Mouse (Mus musculus) gastrocnemius, postnatal 14 days (tissue): ENCODE results near the gene Gm45808. TPM values are rescaled to one million over a fixed set of nuclear protein-coding genes. Genes with fewer than 3 reads are reported as not detected.
A peak's percentile ranks its signal among the peaks of the same experiment; 100 is the strongest.
"Not testable (repeated sequence)": the region's sequence is repeated elsewhere in the genome, so short reads cannot be mapped to it uniquely, and the experiment has no call there.

ENCODE experiments used
- DNase-seq: peaks from one replicate; pipeline ENCODE4 v3.0.0; 2021; ENCODE audit warnings: mixed read lengths
- intact Hi-C: fragments of 180-260 bp; cut with DNase I; formaldehyde crosslinking; loops from one replicate; pipeline ENCODE4 v1.15.1; 2025; ENCODE audit warnings: low total_unique reads
- total RNA-seq, 2 experiments: library from RNA; stranded (reverse); gene quantifications; 2 replicates each; pipeline ENCODE4 v1.2.3; 2021

The Gm45808 gene
- total RNA-seq, 2 experiments from 2014 or later, result 6.0 to 6.2 TPM

- intact Hi-C loops, result loop anchor here (5.0 kb wide), 1 partner anchor 84 kb away; no protein-coding TSS in a partner anchor
- no peak for DNase-seq
Observed at GRCm38 (mm10) chr7:45478774-45479173, 7.8 kb downstream of the Gm45808 start.

- DNase-seq, result peak; percentile 51
- intact Hi-C loops, result loop anchor here (5.0 kb wide), 1 partner anchor 85 kb away; no protein-coding TSS in a partner anchor
Observed at GRCm38 (mm10) chr7:45477003-45477402, 9.6 kb downstream of the Gm45808 start.

GRCm38 (mm10) chr7:45476453-45476852 is 10.2 kb downstream of the Gm45808 start:
- intact Hi-C loops, result loop anchor here (5.0 kb wide), 1 partner anchor 86 kb away; no protein-coding TSS in a partner anchor
- no peak for DNase-seq

- no peak for DNase-seq
- intact Hi-C loops, result loop anchor here (5.0 kb wide), 1 partner anchor 87 kb away; no protein-coding TSS in a partner anchor
Observed at GRCm38 (mm10) chr7:45475291-45475969, 11.2 kb downstream of the Gm45808 start.

- DNase-seq, result peak; percentile 66
- intact Hi-C loops, result no loop called here
Observed at GRCm38 (mm10) chr7:45470869-45471268, 15.7 kb downstream of the Gm45808 start.

- no peak for DNase-seq
- intact Hi-C loops, result no loop called here
Observed at GRCm38 (mm10) chr7:45467090-45467670, 19.4 kb downstream of the Gm45808 start.

- DNase-seq, result peak; percentile 97
- intact Hi-C loops, result no loop called here
Observed at GRCm38 (mm10) chr7:45466283-45467089, 20.1 kb downstream of the Gm45808 start, which contains the start of gene Bax. TSS of gene Bax (minus strand) at chr7:45466898.

- DNase-seq, result no peak
- intact Hi-C loops, result no loop called here
Observed at GRCm38 (mm10) chr7:45465549-45465948, 21.1 kb downstream of the Gm45808 start.

GRCm38 (mm10) chr7:45465112-45465511 is 21.5 kb downstream of the Gm45808 start:
- DNase-seq, result no peak
- intact Hi-C loops, result no loop called here

- intact Hi-C loops, result no loop called here
- DNase-seq, result no peak
Observed at GRCm38 (mm10) chr7:45463987-45464778, 22.4 kb downstream of the Gm45808 start.

- intact Hi-C loops, DNase-seq: not testable (repeated sequence)
Observed at GRCm38 (mm10) chr7:45462868-45463267, 23.7 kb downstream of the Gm45808 start.

GRCm38 (mm10) chr7:45462325-45462724 is 24.3 kb downstream of the Gm45808 start:
- intact Hi-C loops, result no loop called here
- no peak for DNase-seq

- intact Hi-C loops, result no loop called here
- no peak for DNase-seq
Observed at GRCm38 (mm10) chr7:45461781-45462180, 24.8 kb downstream of the Gm45808 start.

- peak; percentile 17 for DNase-seq
- intact Hi-C loops, result no loop called here
Observed at GRCm38 (mm10) chr7:45461326-45461725, 25.3 kb downstream of the Gm45808 start.

- DNase-seq, result peak; percentile 69
- intact Hi-C loops, result no loop called here
Observed at GRCm38 (mm10) chr7:45460860-45461314, 25.7 kb downstream of the Gm45808 start.

GRCm38 (mm10) chr7:45460377-45460776 is 26.2 kb downstream of the Gm45808 start:
- intact Hi-C loops, result no loop called here
- DNase-seq, result no peak

GRCm38 (mm10) chr7:45459564-45460140 is 27.0 kb downstream of the Gm45808 start, which contains the start of gene Ftl1:
TSS of gene Ftl1 (minus strand) at chr7:45459884.
- DNase-seq, result peak; percentile 97
- intact Hi-C loops, result not testable (repeated sequence)

GRCm38 (mm10) chr7:45458748-45459563 is 27.7 kb downstream of the Gm45808 start:
- peak; percentile 86 for DNase-seq
- intact Hi-C loops, result no loop called here
